Mouse (Mus musculus) liver, embryonic 13.5 days (tissue): Measurements from ENCODE around the gene Prr19. TPM values are rescaled to one million over a fixed set of nuclear protein-coding genes. Genes with fewer than 3 reads are reported as not detected.

Source experiments
- ATAC-seq: fragments of 200-750 bp; cut with Nextera tagmentation; 2 replicates; pipeline ENCODE4 v1.8.0; 2017; ENCODE audit warnings: low read depth, mild to moderate bottlenecking, moderate number of reproducible peaks, moderate library complexity
- DNase-seq: peaks from one replicate; pipeline ENCODE4 v3.0.0; 2022
- H3K27ac ChIP-seq: fragments of 300-500 bp; sonication (generic); 2 replicates; pipeline ENCODE4 v1.5.1; 2015; ENCODE audit warnings: moderate library complexity, mild to moderate bottlenecking, inconsistent platforms
- H3K27me3 ChIP-seq: fragments of 300-500 bp; sonication (generic); 2 replicates; pipeline ENCODE4 v1.6.1; 2015; ENCODE audit warnings: mild to moderate bottlenecking, inconsistent platforms
- H3K36me3 ChIP-seq: fragments of 300-500 bp; sonication (generic); 2 replicates; pipeline ENCODE4 v1.6.1; 2015; ENCODE audit warnings: mild to moderate bottlenecking, inconsistent platforms
- H3K4me1 ChIP-seq: fragments of 300-500 bp; sonication (generic); replicated peaks from 2 replicates; pipeline ENCODE4 v1.6.1; 2015; ENCODE audit warnings: inconsistent platforms
- H3K4me2 ChIP-seq: fragments of 300-500 bp; sonication (generic); 2 replicates; pipeline ENCODE4 v1.6.1; 2015; ENCODE audit warnings: inconsistent platforms, mild to moderate bottlenecking, moderate library complexity
- H3K4me3 ChIP-seq: fragments of 300-500 bp; sonication (generic); replicated peaks from 2 replicates; pipeline ENCODE4 v1.5.1; 2015; ENCODE audit warnings: mild to moderate bottlenecking, inconsistent platforms
- H3K9ac ChIP-seq: fragments of 300-500 bp; sonication (generic); 2 replicates; pipeline ENCODE4 v1.6.1; 2015; ENCODE audit warnings: mild to moderate bottlenecking, inconsistent platforms
- H3K9me3 ChIP-seq: fragments of 300-500 bp; sonication (generic); replicated peaks from 2 replicates; pipeline ENCODE4 v1.6.1; 2016; ENCODE audit warnings: inconsistent platforms
- WGBS: fragments of 180-500 bp; shearing (Covaris S2); methylation state at CpG from one replicate; pipeline ENCODE4 v1.1.7; 2015; ENCODE audit not compliant: insufficient replicate concordance; 5-methylcytosine and 5-hydroxymethylcytosine counted together
- polyA plus RNA-seq: library from polyadenylated mRNA; unstranded; fragments of >200 nt; fragmentation: Nextera tagmentation; extraction: Ambion mirVana; gene quantifications from 2 replicates; pipeline ENCODE4 v1.2.1, GENCODE M21; 2015

The Prr19 gene
- polyA plus RNA-seq, 1 experiment from 2014 or later, result not detected

DNA sequence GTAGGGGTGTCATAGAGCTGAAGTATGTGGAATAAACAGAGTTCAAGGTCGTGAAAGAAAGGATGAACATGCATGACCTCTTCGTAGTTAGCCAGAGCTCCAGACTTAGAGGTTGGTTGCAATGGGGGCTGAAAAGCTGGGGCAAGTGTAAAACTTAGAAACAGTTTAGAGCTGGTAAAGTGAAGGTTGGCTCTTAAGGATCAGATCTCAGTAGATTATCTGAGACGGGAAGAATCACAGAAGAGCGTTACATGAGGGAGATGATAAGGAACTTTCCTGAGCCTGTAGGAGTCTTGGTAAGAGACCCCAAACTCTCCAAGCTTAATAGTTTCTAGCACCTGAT, 23.2 kb upstream of the Prr19 start:
- Histone ChIP-seq H3K4me1 (peaks cover 89% of the 10 kb centered on the region), H3K27me3 (no peaks in the 10 kb centered on the region), H3K9ac (peak overlapping the region; percentile 83), H3K36me3 (peaks cover 8% of the 10 kb centered on the region), H3K4me3 (peak overlapping the region; percentile 87), H3K9me3 (no peaks in the 10 kb centered on the region), H3K4me2 (peak overlapping the region; percentile 99), H3K27ac (peak overlapping the region; percentile 96)
- WGBS, result 8% methylated on average over 4 of the region's 4 CpGs
- no peak for ATAC-seq
- DNase-seq, result no peak

DNA sequence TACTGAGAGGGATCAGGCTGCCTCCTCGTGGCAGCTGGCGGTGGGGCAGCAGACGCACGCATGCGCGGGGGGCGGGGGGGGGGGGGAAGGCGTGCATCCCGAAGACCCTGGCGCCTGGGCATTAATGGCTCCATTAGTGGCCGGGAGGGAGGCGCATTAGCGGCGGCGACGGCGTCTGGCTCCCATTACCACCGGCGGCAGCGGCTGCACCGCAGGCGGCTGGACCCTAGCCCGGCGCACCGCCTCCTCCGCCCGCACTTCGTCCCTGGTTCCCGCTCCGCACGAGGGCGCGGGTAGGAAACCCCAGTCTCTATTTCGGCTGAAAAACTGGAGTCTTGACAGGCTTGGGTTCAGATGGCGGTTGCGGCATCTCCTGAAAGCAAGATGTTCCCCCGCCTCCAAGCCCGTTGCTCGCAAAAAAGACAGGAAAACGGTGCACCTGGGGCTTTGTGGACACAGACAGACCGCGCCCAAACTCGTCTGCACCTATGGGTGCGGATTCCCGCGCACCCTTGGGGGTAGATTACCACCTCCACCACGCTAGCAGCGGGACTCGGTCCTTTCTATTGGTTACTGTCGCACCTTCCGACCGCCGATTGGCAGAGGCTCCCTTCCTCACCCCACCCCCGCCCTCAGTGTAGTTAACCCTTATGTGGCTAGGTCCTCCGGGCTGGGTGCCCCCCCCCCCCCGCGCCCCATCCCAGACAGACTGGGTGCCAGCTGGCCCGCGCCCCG, 22.7 kb upstream of the Prr19 start:
- H3K9ac ChIP-seq, result peak overlapping the region; percentile 83

DNA sequence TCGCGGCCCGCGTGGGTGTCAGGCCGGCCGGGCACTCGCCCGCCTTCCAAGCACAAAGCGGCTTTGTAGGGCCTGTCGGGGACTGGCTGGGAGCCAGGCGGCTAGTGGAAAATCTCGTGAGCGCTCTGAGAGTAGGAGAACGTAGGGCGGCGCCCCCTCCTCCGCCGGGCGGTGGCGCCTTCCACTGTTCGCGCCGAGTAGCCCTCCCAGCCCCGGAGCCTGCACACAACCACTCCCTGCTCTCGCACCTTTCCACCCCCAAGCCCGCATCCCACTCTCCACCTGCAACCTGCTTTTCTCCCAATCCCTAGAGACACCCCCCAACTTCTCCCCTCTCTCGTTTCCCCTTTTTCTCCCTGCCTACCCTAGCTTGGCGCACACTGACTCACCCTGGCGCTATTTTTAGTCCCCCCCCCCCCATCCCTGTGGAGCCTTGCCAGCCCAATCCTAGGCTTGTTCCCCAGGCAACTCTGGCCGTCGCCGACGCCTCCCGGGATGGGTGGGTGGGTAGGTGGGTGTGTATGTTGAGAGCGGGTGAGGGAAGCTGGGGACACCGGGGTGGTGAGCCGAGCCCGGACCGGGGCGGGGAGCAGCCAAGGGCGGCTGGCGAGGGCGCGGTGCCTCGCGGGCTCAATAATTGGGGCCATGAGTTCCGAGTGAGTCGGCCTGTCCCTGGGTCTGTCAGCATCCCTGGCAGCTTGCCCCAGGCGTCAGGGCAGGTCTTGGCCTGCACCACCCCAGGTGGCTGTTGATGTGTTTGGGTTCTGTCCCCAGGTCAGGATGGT, 21.9 kb upstream of the Prr19 start:
- peak overlapping the region; percentile 96 for H3K27ac ChIP-seq
- no peaks in the 10 kb centered on the region for H3K27me3 ChIP-seq
- ATAC-seq (peak; percentile 52), DNase-seq (peak; percentile 74)
- 2% methylated on average over 47 of the region's 49 CpGs for WGBS
- peaks cover 89% of the 10 kb centered on the region for H3K4me1 ChIP-seq
- peak overlapping the region; percentile 83 for H3K9ac ChIP-seq
- H3K36me3 ChIP-seq, result 0 out of 2 replicates have a peak, but pooled peaks cover 3% of the 10 kb centered on the region
- peak overlapping the region; percentile 87 for H3K4me3 ChIP-seq
- H3K9me3 ChIP-seq, result no peaks in the 10 kb centered on the region
- H3K4me2 ChIP-seq, result peak overlapping the region; percentile 99

More for the DNA sequence above, 22.7 kb upstream of the Prr19 start:
- Histone ChIP-seq H3K36me3 (0 out of 2 replicates have a peak, but pooled peaks cover 3% of the 10 kb centered on the region), H3K9me3 (no peaks in the 10 kb centered on the region), H3K4me2 (peak overlapping the region; percentile 99), H3K27ac (peak overlapping the region; percentile 96), H3K4me1 (peaks cover 89% of the 10 kb centered on the region), H3K4me3 (peak overlapping the region; percentile 87), H3K27me3 (no peaks in the 10 kb centered on the region)
- peak; percentile 66 for ATAC-seq
- peak; percentile 87 for DNase-seq
- WGBS, result under 1% methylated on average over 59 of the region's 60 CpGs

DNA sequence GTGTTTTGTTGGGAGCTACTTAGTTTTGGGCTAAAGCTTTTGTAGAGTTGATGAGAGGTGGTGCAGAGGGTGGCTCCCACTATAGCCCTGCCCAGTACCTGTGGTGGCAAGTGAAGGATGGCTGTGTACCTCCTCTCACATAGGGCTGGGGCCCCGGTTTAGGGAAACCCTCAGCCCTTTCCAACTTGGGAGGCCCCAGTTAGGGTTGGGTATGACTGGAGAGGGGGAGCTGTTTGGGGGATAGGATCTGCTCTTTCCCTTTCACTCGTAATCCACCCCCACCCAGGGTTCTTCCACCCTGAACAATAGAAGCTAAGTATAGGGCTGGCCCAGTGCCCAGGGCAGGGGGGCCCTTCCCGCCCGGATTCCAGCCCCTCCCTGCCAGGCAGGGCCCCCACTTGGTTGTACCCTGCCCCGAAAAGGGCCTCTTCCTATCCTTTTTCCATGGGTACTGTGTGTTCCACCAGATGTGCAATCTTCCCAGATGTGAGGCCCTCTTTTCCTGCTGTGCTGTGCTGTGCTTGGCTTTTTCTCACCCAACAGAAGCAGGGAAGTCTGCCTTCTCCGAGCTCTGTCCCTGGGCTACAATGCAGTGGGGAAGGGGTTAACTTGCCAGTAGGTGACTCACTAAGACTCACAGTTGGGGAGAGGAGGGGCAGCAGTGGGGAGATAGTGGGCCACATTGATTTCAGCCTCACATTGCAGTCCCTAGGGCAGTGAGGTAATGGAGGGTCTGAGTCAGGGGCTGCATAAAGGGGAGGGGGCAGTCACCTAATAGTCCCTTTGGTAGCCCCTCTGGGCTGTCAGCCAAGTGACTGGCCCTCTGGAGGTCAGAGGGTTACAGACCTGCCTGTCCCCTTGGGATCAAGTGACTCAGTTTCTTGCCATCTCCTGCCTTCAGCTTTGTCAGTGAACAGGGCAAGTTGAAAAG, 21.1 kb upstream of the Prr19 start:
- DNase-seq (no peak), ATAC-seq (no peak)
- H3K4me1 ChIP-seq, result peaks cover 89% of the 10 kb centered on the region
- H3K36me3 ChIP-seq, result peaks cover 9% of the 10 kb centered on the region
- peak overlapping the region; percentile 87 for H3K4me3 ChIP-seq
- H3K4me2 ChIP-seq, result peak overlapping the region; percentile 99
- peak overlapping the region; percentile 83 for H3K9ac ChIP-seq
- H3K9me3 ChIP-seq, result no peaks in the 10 kb centered on the region
- WGBS, result under 1% methylated on average over 6 of the region's 6 CpGs
- H3K27ac ChIP-seq, result peak overlapping the region; percentile 96
- no peaks in the 10 kb centered on the region for H3K27me3 ChIP-seq

DNA sequence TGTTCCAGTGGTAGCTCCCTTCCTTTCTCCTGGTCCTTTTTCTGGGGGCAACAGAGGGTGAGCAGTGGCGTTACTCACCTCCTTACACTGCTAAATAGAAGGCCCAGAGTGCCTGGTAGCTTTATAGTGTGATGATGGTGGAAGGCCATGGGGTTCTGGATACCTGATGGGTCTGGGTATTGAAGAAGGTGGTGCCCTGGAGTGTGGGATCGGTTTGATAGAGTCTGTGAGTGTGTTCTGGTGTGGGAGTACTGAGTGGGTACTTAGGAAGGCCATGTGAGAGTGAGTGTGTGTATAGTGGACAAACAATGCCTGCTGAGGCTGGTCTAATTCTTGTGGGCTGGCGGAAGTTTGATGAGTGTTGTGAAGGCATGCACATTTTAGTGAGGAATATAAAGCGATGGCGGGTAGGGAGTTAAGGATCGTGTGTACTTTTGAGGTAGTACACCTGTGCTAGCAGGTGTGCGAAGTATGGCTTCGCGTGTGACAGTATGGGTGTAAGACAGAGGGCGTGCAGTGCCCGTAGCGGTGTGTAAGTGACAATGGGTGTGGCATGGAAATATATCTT, 20.0 kb upstream of the Prr19 start:
- DNase-seq, result no peak
- Histone ChIP-seq H3K4me1 (peaks cover 80% of the 10 kb centered on the region), H3K36me3 (peaks cover 18% of the 10 kb centered on the region), H3K9me3 (no peaks in the 10 kb centered on the region), H3K4me2 (peak overlapping the region; percentile 99), H3K27ac (peak overlapping the region; percentile 96), H3K9ac (peak overlapping the region; percentile 83), H3K4me3 (peak overlapping the region; percentile 87), H3K27me3 (no peaks in the 10 kb centered on the region)
- WGBS, result 22% methylated on average over 12 of the region's 12 CpGs
- ATAC-seq, result peak; percentile 52

DNA sequence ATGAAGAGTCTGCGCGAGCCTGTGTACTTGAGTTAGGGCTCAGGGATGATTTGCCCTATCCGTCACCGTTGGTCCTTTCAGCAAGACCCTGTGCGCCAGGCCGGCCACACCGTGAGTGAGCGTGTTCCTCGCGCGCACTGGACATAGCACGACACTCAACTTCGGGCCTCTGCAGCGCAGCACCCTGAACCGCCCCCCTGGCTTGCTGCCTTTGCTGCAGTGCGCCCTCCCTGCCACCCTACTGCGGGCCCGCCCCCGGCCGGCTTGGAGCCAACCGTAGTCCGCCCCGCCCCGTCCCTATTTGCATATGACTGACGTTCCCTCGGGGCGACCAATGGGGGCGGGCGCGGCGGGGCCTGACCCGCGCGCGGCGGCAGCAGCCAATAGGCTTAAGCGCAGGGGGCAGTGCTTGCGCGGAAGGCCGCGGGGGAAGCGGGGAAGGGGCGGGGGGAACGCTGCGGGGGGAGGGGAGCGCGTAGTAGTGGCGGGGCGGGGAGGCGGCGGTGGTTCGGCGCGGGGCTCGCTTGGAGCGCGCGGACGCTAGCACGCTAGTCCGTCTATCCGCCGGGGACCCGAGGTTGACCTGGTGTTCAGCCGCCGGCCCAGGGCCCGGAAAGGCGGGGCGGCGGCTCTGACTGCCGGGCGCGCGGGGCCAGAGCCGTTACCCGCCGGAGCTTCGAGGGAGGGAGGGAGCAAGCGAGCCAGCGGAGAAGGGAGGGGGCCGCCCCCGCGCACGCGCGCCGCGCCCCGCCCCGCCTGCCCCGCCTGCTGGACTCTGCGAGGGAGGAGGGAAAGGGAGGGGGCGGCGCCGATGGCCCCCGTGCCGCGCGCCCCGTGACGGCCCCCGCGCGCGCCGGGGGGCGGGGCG, 19.2 kb upstream of the Prr19 start:
- Histone ChIP-seq H3K9ac (peak overlapping the region; percentile 89), H3K4me2 (peak overlapping the region; percentile 99), H3K9me3 (no peaks in the 10 kb centered on the region), H3K4me1 (peaks cover 72% of the 10 kb centered on the region), H3K4me3 (peak overlapping the region; percentile 87), H3K36me3 (peaks cover 25% of the 10 kb centered on the region), H3K27ac (peak overlapping the region; percentile 96), H3K27me3 (no peaks in the 10 kb centered on the region)
- peak; percentile 97 for DNase-seq
- peak; percentile 84 for ATAC-seq
- WGBS, result under 1% methylated on average over 86 of the region's 108 CpGs

DNA sequence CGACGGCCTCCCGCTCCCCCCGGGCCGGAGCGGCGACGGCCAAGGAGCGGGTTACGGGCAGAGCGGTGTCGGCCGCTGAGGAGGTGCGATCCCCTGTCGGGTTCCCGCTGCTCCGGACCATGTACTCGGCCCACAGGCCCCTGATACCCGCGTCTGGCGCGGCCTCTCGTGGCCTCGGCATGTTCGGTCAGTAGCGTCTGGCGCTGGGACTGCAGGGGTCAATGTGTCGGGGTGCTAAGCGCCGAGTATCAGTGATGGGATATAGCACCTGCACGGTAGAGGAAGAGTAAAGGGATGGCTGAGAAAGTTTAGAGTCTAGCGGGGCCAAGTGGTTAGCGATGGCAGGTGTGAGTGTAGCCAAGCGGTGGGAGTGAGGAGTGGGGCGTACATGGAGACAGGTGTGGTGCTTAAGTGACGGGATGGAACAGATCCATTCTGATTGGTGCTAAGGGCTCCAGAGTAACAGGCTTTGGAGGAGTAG, 18.4 kb upstream of the Prr19 start:
- Histone ChIP-seq H3K36me3 (peaks cover 33% of the 10 kb centered on the region), H3K9me3 (no peaks in the 10 kb centered on the region), H3K27me3 (no peaks in the 10 kb centered on the region), H3K4me3 (peak overlapping the region; percentile 87), H3K27ac (peak overlapping the region; percentile 94), H3K9ac (peak overlapping the region; percentile 89), H3K4me1 (peaks cover 64% of the 10 kb centered on the region), H3K4me2 (peak overlapping the region; percentile 99)
- peak; percentile 55 for DNase-seq
- 1% methylated on average over 33 of the region's 36 CpGs for WGBS
- ATAC-seq, result no peak

DNA sequence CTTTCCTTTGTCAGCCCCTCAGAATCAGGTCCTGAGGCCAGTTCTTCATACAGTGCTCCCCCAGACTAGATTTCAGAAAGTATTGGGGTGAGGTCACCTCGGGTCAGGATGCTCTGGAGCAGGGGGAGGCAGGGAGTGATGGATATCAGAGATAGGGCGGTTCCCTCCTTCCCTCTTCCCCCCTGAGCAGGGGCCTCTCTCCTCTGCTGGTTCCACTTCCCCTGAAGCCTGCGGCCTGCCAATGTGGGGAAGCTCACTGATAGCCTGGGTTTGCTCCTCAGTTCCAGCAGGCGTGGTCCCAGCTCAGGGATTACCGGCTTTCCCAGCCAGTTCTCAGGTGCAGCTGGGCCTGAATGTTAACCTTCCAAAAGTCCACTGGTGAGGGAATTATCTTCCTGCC, 17.6 kb upstream of the Prr19 start:
- H3K27me3 ChIP-seq, result no peaks in the 10 kb centered on the region
- peaks cover 42% of the 10 kb centered on the region for H3K36me3 ChIP-seq
- 5% methylated on average over 5 of the region's 5 CpGs for WGBS
- H3K4me2 ChIP-seq, result peak overlapping the region; percentile 99
- peak overlapping the region; percentile 94 for H3K27ac ChIP-seq
- peaks cover 57% of the 10 kb centered on the region for H3K4me1 ChIP-seq
- DNase-seq (no peak), ATAC-seq (no peak)
- peak overlapping the region; percentile 87 for H3K4me3 ChIP-seq
- H3K9me3 ChIP-seq, result no peaks in the 10 kb centered on the region
- H3K9ac ChIP-seq, result peak overlapping the region; percentile 89

DNA sequence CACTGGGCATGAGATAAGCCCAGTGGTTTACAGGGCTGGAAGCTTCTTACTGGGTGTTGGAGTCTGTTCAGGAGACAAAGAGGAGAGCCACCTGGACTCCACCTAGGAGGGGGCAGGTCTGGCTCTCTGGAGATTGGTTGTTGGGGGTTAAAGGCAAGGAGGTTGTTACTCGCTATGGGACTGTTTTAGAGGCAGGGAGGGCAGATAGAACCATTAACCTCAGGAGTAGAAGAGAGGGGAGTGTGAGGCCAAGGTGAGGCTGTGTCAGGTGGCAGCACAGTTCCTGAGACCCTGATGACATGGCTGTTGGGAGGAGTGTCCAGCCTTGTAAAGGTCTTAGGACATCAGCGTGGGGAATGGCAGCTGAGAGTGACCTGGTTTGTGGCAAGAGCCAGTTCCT, 17.0 kb upstream of the Prr19 start:
- peaks cover 47% of the 10 kb centered on the region for H3K36me3 ChIP-seq
- 60% methylated on average over 2 of the region's 2 CpGs for WGBS
- H3K4me3 ChIP-seq, result peak overlapping the region; percentile 87
- ATAC-seq (no peak), DNase-seq (no peak)
- peaks cover 54% of the 10 kb centered on the region for H3K4me1 ChIP-seq
- H3K9ac ChIP-seq, result peak overlapping the region; percentile 89
- H3K27me3 ChIP-seq, result no peaks in the 10 kb centered on the region
- H3K4me2 ChIP-seq, result peak overlapping the region; percentile 99
- no peaks in the 10 kb centered on the region for H3K9me3 ChIP-seq
- H3K27ac ChIP-seq, result peak overlapping the region; percentile 94

DNA sequence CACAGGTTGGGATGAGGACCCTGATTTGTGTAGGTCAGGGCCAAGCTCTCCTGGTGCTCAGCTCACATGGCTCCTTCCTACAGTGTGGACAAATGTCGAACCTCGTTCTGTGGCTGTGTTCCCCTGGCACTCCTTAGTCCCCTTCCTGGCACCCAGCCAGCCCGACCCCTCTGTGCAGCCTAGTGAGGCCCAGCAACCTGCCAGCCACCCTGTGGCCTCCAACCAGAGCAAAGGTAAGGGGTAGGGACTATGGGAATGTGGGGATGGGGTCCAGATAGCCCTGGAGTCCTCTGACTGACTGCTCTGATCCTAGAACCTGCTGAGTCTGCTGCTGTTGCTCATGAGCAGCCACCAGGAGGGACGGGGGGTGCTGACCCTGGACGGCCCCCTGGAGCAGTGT, 16.4 kb upstream of the Prr19 start:
- ATAC-seq, result no peak
- Histone ChIP-seq H3K27me3 (no peaks in the 10 kb centered on the region), H3K4me3 (no peak overlapping the region), H3K36me3 (peaks cover 53% of the 10 kb centered on the region), H3K4me2 (no peak overlapping the region), H3K9me3 (no peaks in the 10 kb centered on the region), H3K9ac (no peak overlapping the region), H3K4me1 (peaks cover 48% of the 10 kb centered on the region), H3K27ac (0 out of 2 replicates have a peak overlapping the region, but pooled peaks have one; percentile 6)
- DNase-seq, result no peak
- WGBS, result 78% methylated on average over 5 of the region's 5 CpGs
